Mouse (Mus musculus) v-Abl transformed pro-B cells (cell line): ENCODE measurements around the gene Col4a1.

ENCODE experiments used
- in situ Hi-C, 2 experiments: fragments of 400-800 bp; cut with MboI; formaldehyde crosslinking; loops; one replicate each; pipeline ENCODE4 v1.15.1; 2025; ENCODE audit not compliant: unreplicated experiment in 2 of 2

Col4a1 gene

GRCm38 (mm10) chr8:11252235-11252774 is 60.3 kb downstream of the Col4a1 start:
- in situ Hi-C loops, result loop anchor here (10.0 to 25.0 kb wide), 3 partner anchors 335 to 460 kb away; partner anchors contain the start of gene 1700016D06Rik (in 2 of the 2)

GRCm38 (mm10) chr8:11250149-11250548 is 62.5 kb downstream of the Col4a1 start:
- in situ Hi-C loops, result loop anchor here (10.0 to 25.0 kb wide), 3 partner anchors 337 to 462 kb away; partner anchors contain the start of gene 1700016D06Rik (in 2 of the 2)

- in situ Hi-C loops, result loop anchor here (10.0 to 25.0 kb wide), 3 partner anchors 338 to 463 kb away; partner anchors contain the start of gene 1700016D06Rik (in 2 of the 2)
Observed at GRCm38 (mm10) chr8:11249541-11250058, 63.0 kb downstream of the Col4a1 start.

- in situ Hi-C loops, result no loop called here
Observed at GRCm38 (mm10) chr8:11248712-11249111, 63.9 kb downstream of the Col4a1 start.

GRCm38 (mm10) chr8:11241488-11241887 is 71.1 kb downstream of the Col4a1 start:
- in situ Hi-C loops, result no loop called here

- in situ Hi-C loops, result no loop called here
Observed at GRCm38 (mm10) chr8:11234879-11235210, 77.8 kb downstream of the Col4a1 start.

- in situ Hi-C loops, result no loop called here
Observed at GRCm38 (mm10) chr8:11234151-11234878, 78.3 kb downstream of the Col4a1 start.

GRCm38 (mm10) chr8:11233009-11233408 is 79.6 kb downstream of the Col4a1 start:
- in situ Hi-C loops, result no loop called here

GRCm38 (mm10) chr8:11230277-11230676 is 82.3 kb downstream of the Col4a1 start:
- in situ Hi-C loops, result no loop called here

GRCm38 (mm10) chr8:11227421-11227820 is 85.2 kb downstream of the Col4a1 start:
- in situ Hi-C loops, result no loop called here

GRCm38 (mm10) chr8:11225577-11226434 is 86.8 kb downstream of the Col4a1 start:
- in situ Hi-C loops, result no loop called here

- in situ Hi-C loops, result loop anchor here (25.0 kb wide), 1 partner anchor 1987 kb away; no protein-coding TSS in a partner anchor
Observed at GRCm38 (mm10) chr8:11224178-11224577, 88.4 kb downstream of the Col4a1 start.

- in situ Hi-C loops, result loop anchor here (25.0 kb wide), 1 partner anchor 1984 kb away; no protein-coding TSS in a partner anchor
Observed at GRCm38 (mm10) chr8:11221353-11221752, 91.3 kb downstream of the Col4a1 start.

GRCm38 (mm10) chr8:11219282-11219681 is 93.3 kb downstream of the Col4a1 start:
- in situ Hi-C loops, result loop anchor here (10.0 to 25.0 kb wide), 2 partner anchors 804 to 1982 kb away; no protein-coding TSS in a partner anchor

- in situ Hi-C loops, result loop anchor here (10.0 to 25.0 kb wide), 2 partner anchors 800 to 1978 kb away; no protein-coding TSS in a partner anchor
Observed at GRCm38 (mm10) chr8:11215231-11215630, 97.4 kb downstream of the Col4a1 start.

GRCm38 (mm10) chr8:11206509-11206908 is 106.1 kb downstream of the Col4a1 start:
- in situ Hi-C loops, result loop anchor here (25.0 kb wide), 1 partner anchor 1969 kb away; no protein-coding TSS in a partner anchor

GRCm38 (mm10) chr8:11205532-11205931 is 107.1 kb downstream of the Col4a1 start:
- in situ Hi-C loops, result loop anchor here (25.0 kb wide), 1 partner anchor 1968 kb away; no protein-coding TSS in a partner anchor

GRCm38 (mm10) chr8:11203260-11204110 is 109.1 kb downstream of the Col4a1 start:
- in situ Hi-C loops, result loop anchor here (25.0 kb wide), 1 partner anchor 1966 kb away; no protein-coding TSS in a partner anchor

GRCm38 (mm10) chr8:11198650-11199049 is 114.0 kb downstream of the Col4a1 start:
- in situ Hi-C loops, result loop anchor here (25.0 kb wide), 1 partner anchor 1211 kb away; the partner anchor contains the start of genes Abhd13 (in 2 of the 2) and Lig4 (in 2 of the 2)
